Mouse (Mus musculus): Measurements from ENCODE around the gene Rfx7. TPM values are rescaled to one million over a fixed set of nuclear protein-coding genes. Genes with fewer than 3 reads are reported as not detected.
"Not testable (repeated sequence)": the region's sequence is repeated elsewhere in the genome, so short reads cannot be mapped to it uniquely, and the experiment has no call there.

Gene Rfx7
- polyA plus RNA-seq, 1 experiment, result 21.2 TPM

DNA sequence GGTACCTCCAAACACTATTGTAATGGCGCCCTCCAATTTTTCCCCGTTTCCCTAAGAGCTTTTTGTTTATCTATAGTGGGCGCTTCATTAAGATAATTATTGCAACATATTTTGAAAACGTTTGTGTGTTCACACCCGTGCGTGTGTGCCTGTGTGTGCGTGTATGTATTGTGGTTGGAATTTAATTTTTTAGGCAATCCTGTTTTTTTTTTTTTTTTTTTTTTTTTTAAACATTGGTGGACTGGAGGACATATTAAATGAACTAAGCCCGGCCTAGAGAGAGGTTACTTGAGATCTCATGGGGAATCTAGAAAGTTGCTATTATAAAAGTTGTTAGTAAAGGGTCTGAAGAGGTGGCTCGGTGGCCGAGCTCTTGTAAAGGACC lies 131.5 kb downstream of the Rfx7 start:
- WGBS, result 64% methylated on average over 10 of the region's 10 CpGs
- Histone ChIP-seq H3K36me3 (ENCODE audit: control insufficient read depth, insufficient read depth, low read length) (no peaks in the 10 kb centered on the region), H3K27ac (ENCODE audit: control insufficient read depth, insufficient read depth, low read length) (no peak overlapping the region), H3K4me1 (replicated peaks; ENCODE audit: control insufficient read depth, insufficient read depth, low read length) (peaks cover 11% of the 10 kb centered on the region; the same call in 1 of the 2 replicates), H3K27me3 (ENCODE audit: control insufficient read depth, insufficient read depth, low read length) (no peaks in the 10 kb centered on the region), H3K4me3 (ENCODE audit: control insufficient read depth, insufficient read depth, low read length) (no peak overlapping the region)
- DNase-seq, result no peak
- no peak for TF ChIP-seq POLR2A (IDR thresholded peaks at IDR 0.05; ENCODE audit: control insufficient read depth, extremely low read depth, insufficient read depth, low read length, poor library complexity)
- TF ChIP-seq CTCF (IDR thresholded peaks at IDR 0.05; ENCODE audit: borderline replicate concordance, control insufficient read depth, extremely low read depth, insufficient read depth, low read length, poor library complexity), result no peak

DNA sequence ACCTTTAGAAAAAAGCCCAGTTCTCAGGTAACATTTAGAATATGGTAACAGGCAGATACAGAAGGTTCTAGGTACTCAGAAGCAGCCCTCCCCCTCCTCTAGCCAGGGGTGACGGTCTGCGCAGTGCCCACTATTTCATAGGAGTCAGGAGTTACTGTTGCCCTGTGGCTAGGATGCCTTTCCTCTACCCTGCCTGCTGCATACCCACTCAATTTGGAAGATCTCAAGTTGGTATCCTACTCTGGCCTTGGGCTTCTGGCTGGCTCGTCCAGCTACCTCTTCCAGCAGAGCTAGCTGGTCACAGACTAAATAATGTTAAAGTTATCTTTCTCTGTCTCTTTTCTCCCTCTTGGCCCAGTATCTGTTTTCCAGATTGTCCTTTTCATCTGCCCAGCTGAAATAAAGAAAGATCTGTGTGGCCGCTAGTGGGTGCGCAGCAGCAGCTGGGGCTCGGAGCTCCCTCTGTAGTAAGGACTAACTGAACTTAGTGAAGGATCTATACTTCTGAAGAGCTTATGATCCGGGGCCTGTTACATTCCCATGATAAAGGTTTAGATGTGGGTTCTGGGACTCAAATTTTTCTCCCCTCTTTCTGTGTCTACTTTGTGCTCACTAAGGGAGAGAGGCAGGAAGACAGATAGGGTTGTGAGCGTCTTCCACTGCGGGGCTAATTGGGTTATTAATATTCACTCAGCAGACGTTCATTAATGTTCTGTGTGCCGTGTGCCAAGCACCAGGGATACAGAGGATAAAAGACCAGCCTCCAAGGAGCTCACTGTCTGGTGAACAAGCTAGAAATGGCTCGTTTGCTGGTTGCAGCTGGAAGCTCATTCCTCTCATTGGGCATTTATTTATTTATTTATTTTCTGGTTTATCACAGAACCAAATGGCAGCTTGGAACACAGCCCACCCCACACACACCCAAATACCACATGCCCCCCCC lies 132.6 kb downstream of the Rfx7 start:
- DNase-seq, result no peak
- WGBS, result 94% methylated on average over 12 of the region's 12 CpGs
- H3K27ac ChIP-seq (ENCODE audit: control insufficient read depth, insufficient read depth, low read length), result no peak overlapping the region
- H3K4me3 ChIP-seq (ENCODE audit: control insufficient read depth, insufficient read depth, low read length), result no peak overlapping the region
- H3K27me3 ChIP-seq (ENCODE audit: control insufficient read depth, insufficient read depth, low read length), result no peaks in the 10 kb centered on the region
- H3K36me3 ChIP-seq (ENCODE audit: control insufficient read depth, insufficient read depth, low read length), result no peaks in the 10 kb centered on the region
- TF ChIP-seq CTCF (IDR thresholded peaks at IDR 0.05; ENCODE audit: borderline replicate concordance, control insufficient read depth, extremely low read depth, insufficient read depth, low read length, poor library complexity), result no peak
- no peak for TF ChIP-seq POLR2A (IDR thresholded peaks at IDR 0.05; ENCODE audit: control insufficient read depth, extremely low read depth, insufficient read depth, low read length, poor library complexity)
- peaks cover 7% of the 10 kb centered on the region; the same call in 1 of the 2 replicates for H3K4me1 ChIP-seq (replicated peaks; ENCODE audit: control insufficient read depth, insufficient read depth, low read length)

DNA sequence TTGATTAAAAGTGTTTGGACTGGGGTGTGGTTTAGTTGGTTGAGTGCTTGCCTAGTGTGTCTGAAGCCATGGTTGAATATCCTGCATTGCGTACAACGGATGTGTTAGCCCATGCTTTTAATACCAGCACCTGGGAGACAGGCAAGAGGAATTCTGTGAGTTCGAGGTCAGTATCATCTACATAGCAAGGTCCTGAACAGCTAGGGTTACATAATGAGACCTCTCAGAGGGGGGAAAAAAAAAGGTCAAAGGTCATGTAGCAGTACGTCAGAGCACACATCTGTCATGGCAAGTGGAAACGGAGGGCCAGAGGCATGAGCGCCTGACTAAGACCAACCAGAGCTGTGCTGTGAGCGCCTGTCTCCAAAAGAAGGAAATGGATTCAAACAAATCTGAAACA lies 133.5 kb downstream of the Rfx7 start:
- TF ChIP-seq POLR2A (IDR thresholded peaks at IDR 0.05; ENCODE audit: control insufficient read depth, extremely low read depth, insufficient read depth, low read length, poor library complexity) (no peak), CTCF (IDR thresholded peaks at IDR 0.05; ENCODE audit: borderline replicate concordance, control insufficient read depth, extremely low read depth, insufficient read depth, low read length, poor library complexity) (no peak)
- 88% methylated on average over 7 of the region's 7 CpGs for whole genome bisulfite sequencing
- peaks cover 4% of the 10 kb centered on the region; the same call in 1 of the 2 replicates for H3K36me3 ChIP-seq (ENCODE audit: control insufficient read depth, insufficient read depth, low read length)
- H3K27me3 ChIP-seq (ENCODE audit: control insufficient read depth, insufficient read depth, low read length), result no peaks in the 10 kb centered on the region
- no peak overlapping the region for H3K27ac ChIP-seq (ENCODE audit: control insufficient read depth, insufficient read depth, low read length)
- peaks cover 7% of the 10 kb centered on the region; the same call in 1 of the 2 replicates for H3K4me1 ChIP-seq (replicated peaks; ENCODE audit: control insufficient read depth, insufficient read depth, low read length)
- no peak for DNase-seq
- H3K4me3 ChIP-seq (ENCODE audit: control insufficient read depth, insufficient read depth, low read length), result no peak overlapping the region

DNA sequence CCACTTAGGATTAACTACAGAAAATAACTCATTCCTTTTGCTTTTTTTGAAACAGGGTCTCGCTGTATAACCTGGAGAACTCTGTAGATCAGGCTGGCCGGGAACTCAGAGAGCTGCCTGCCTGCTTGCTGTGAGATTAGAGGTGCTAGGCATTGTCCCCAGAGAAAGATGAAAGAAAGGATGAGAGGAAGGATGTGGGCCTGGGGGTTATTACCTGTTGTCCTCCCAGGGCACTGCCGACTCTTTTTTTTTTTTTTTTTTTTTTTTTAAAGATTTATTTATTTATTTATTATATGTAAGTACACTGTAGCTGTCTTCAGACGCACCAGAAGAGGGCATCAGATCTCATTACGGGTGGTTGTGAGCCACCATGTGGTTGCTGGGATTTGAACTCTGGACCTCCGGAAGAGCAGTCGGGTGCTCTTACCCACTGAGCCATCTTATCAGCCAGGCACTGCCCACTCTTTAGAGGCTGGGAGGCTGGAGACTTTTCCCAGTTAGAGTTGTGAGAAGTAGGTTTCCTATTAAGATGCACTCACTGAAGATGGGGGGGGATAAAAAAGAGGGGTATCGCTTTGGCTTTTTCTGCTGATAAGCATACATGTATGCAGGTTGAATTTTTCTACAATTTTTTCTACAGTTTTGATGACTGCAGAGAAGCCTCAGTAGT lies 134.4 kb downstream of the Rfx7 start:
- not testable (repeated sequence) for DNase-seq; H3K36me3 ChIP-seq (ENCODE audit: control insufficient read depth, insufficient read depth, low read length); H3K4me1 ChIP-seq (replicated peaks; ENCODE audit: control insufficient read depth, insufficient read depth, low read length); H3K27me3 ChIP-seq (ENCODE audit: control insufficient read depth, insufficient read depth, low read length); H3K27ac ChIP-seq (ENCODE audit: control insufficient read depth, insufficient read depth, low read length); H3K4me3 ChIP-seq (ENCODE audit: control insufficient read depth, insufficient read depth, low read length)
- 83% methylated on average over 7 of the region's 8 CpGs for WGBS

DNA sequence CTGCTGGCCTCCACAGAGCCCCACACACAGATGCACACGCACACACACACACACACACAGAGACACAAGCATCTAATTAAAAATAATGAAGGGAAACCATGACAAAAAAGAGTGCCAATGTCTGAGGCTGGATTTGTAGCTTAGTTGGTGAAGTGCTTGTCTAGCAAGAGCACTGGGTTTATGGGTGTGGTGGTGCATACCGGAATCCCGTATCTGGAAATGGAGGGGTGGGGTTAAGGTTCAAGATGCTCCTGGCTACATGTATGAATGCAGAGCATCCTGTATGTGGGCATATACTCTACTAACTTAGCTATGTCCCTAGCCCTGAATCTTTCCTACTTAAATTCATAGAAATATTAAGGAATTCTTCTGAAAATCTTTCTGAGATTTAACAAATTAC lies 135.1 kb downstream of the Rfx7 start:
- H3K4me3 ChIP-seq (ENCODE audit: control insufficient read depth, insufficient read depth, low read length), result no peak overlapping the region
- no peak overlapping the region for H3K27ac ChIP-seq (ENCODE audit: control insufficient read depth, insufficient read depth, low read length)
- no peak for TF ChIP-seq CTCF (IDR thresholded peaks at IDR 0.05; ENCODE audit: borderline replicate concordance, control insufficient read depth, extremely low read depth, insufficient read depth, low read length, poor library complexity)
- no peak for TF ChIP-seq POLR2A (IDR thresholded peaks at IDR 0.05; ENCODE audit: control insufficient read depth, extremely low read depth, insufficient read depth, low read length, poor library complexity)
- H3K4me1 ChIP-seq (replicated peaks; ENCODE audit: control insufficient read depth, insufficient read depth, low read length), result 0 out of 2 replicates have a peak, but pooled peaks cover 4% of the 10 kb centered on the region
- peaks cover 11% of the 10 kb centered on the region; the same call in 1 of the 2 replicates for H3K36me3 ChIP-seq (ENCODE audit: control insufficient read depth, insufficient read depth, low read length)
- no peaks in the 10 kb centered on the region for H3K27me3 ChIP-seq (ENCODE audit: control insufficient read depth, insufficient read depth, low read length)
- WGBS, result 94% methylated on average over 3 of the region's 3 CpGs
- DNase-seq, result no peak

DNA sequence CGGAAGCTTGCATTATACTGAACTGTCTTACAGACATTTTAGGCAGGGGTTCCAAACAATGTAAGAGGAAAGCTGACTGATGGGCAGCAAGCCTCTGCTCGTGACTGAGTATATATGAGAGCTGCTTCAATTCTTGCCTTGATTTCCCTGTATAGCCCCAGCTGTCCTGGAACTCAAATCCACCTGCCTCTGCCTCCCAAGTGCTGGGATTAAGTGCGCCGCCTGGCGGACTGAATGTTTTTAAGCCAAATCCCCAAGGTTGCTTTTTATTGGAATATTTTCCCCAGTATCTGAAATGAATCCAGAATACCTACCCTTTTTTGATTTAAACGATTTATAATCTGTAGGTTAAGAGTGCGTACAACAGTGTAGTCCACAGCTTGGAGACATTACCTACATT lies 137.3 kb downstream of the Rfx7 start:
- no peak for TF ChIP-seq CTCF (IDR thresholded peaks at IDR 0.05; ENCODE audit: borderline replicate concordance, control insufficient read depth, extremely low read depth, insufficient read depth, low read length, poor library complexity)
- no peak for TF ChIP-seq POLR2A (IDR thresholded peaks at IDR 0.05; ENCODE audit: control insufficient read depth, extremely low read depth, insufficient read depth, low read length, poor library complexity)
- 0 out of 2 replicates have a peak, but pooled peaks cover under 1% of the 10 kb centered on the region for H3K4me1 ChIP-seq (replicated peaks; ENCODE audit: control insufficient read depth, insufficient read depth, low read length)
- H3K27me3 ChIP-seq (ENCODE audit: control insufficient read depth, insufficient read depth, low read length), result no peaks in the 10 kb centered on the region
- WGBS, result 94% methylated on average over 7 of the region's 7 CpGs
- H3K36me3 ChIP-seq (ENCODE audit: control insufficient read depth, insufficient read depth, low read length), result peaks cover 15% of the 10 kb centered on the region; the same call in 1 of the 2 replicates
- no peak overlapping the region for H3K4me3 ChIP-seq (ENCODE audit: control insufficient read depth, insufficient read depth, low read length)
- DNase-seq, result no peak
- no peak overlapping the region for H3K27ac ChIP-seq (ENCODE audit: control insufficient read depth, insufficient read depth, low read length)

Measured in thymus, adult 2 months (tissue).